Mouse (Mus musculus) heart, adult 2 months (tissue): ENCODE measurements around the gene Hipk2.

ENCODE experiments used
- CTCF ChIP-seq: fragments of 200-600 bp; IDR thresholded peaks from 2 replicates; pipeline ENCODE4 v1.8.1; 2022; ENCODE audit warnings: antibody characterized with exemption, mild to moderate bottlenecking, moderate library complexity
- EP300 ChIP-seq: fragments of 200-500 bp; IDR thresholded peaks from 2 replicates; pipeline ENCODE4 v1.6.1; 2011; ENCODE audit warnings: low read depth, low read length, control low read depth; ENCODE audit not compliant: insufficient read depth
- POLR2A ChIP-seq: fragments of 200-500 bp; IDR thresholded peaks from 2 replicates; pipeline ENCODE4 v1.6.1; 2011; ENCODE audit warnings: mild to moderate bottlenecking, low read depth, low read length, control low read depth; ENCODE audit not compliant: insufficient read depth

GRCm38 (mm10) chr6:38755961-38756360 is 120.0 kb downstream of the Hipk2 start:
- TF ChIP-seq POLR2A, result no peak
- no peak for TF ChIP-seq CTCF
- no peak for TF ChIP-seq EP300
